Mouse (Mus musculus): ENCODE data around the gene Hist2h2be. TPM values are rescaled to one million over a fixed set of nuclear protein-coding genes. Genes with fewer than 3 reads are reported as not detected.
A peak's percentile ranks its signal among the peaks of the same experiment; 100 is the strongest.
"Not testable (repeated sequence)": the region's sequence is repeated elsewhere in the genome, so short reads cannot be mapped to it uniquely, and the experiment has no call there.

Hist2h2be gene
- polyA plus RNA-seq, 2 experiments: 6.4 to 8.9 TPM

GRCm38 (mm10) chr3:96246018-96246417 is 25.1 kb downstream of the Hist2h2be start:
- peaks cover 30 to 45% of the 10 kb centered on the region in 2 experiments for H3K4me1 ChIP-seq (replicated peaks; ENCODE audit: control insufficient read depth in 2 of 2, insufficient read depth in 2 of 2, low read length in 1 of 2)

GRCm38 (mm10) chr3:96246427-96246856 is 25.5 kb downstream of the Hist2h2be start, which contains the start of gene Hist2h3c1:
TSS of gene Hist2h3c1 (plus strand) at chr3:96246685.
- Histone ChIP-seq H3K4me3 (ENCODE audit: insufficient read depth in 1 of 2, low read depth in 2 of 2, low read length in 2 of 2) (peak within 1 kb of the TSS; percentile 72 to 74), H3K4me2 (ENCODE audit: low read depth) (peak within 1 kb of the TSS; percentile 76), H3K27ac (peak within 1 kb of the TSS; percentile 94), H3K4me1 (replicated peaks; ENCODE audit: control insufficient read depth in 2 of 2, insufficient read depth in 2 of 2, low read length in 1 of 2) (peaks cover 33 to 45% of the 10 kb centered on the region in 2 experiments), H3K9ac (replicated peaks) (peak within 1 kb of the TSS; percentile 96)
- DNase-seq (ENCODE audit: low read depth in 3 of 3, low spot score in 3 of 3); H3K36me3 ChIP-seq (replicated peaks; ENCODE audit: control insufficient read depth, insufficient read depth, low read depth); H3K27me3 ChIP-seq (ENCODE audit: control insufficient read depth, insufficient read depth, low read length); H3K9me3 ChIP-seq (ENCODE audit: control insufficient read depth, low read length): not testable (repeated sequence)
- ATAC-seq (ENCODE audit: insufficient read depth): peak; percentile 81
- 0% methylated on average over 5 of the region's 47 CpGs for WGBS (ENCODE audit: insufficient replicate concordance)

More at GRCm38 (mm10) chr3:96246018-96246417, 25.1 kb downstream of the Hist2h2be start:
- TF ChIP-seq EP300 (IDR thresholded peaks at IDR 0.05; ENCODE audit: low read depth): 0 out of 2 replicates have a peak, but pooled peaks have one; percentile 4
- H3K9ac ChIP-seq (replicated peaks): peak overlapping the region; percentile 64
- ATAC-seq (ENCODE audit: insufficient read depth): peak; percentile 61
- peak overlapping the region; percentile 21 to 63; a peak in 3 of 4 replicates for H3K4me3 ChIP-seq (ENCODE audit: insufficient read depth in 1 of 2, low read depth in 2 of 2, low read length in 2 of 2)
- H3K36me3 ChIP-seq (replicated peaks; ENCODE audit: control insufficient read depth, insufficient read depth, low read depth); H3K27me3 ChIP-seq (ENCODE audit: control insufficient read depth, insufficient read depth, low read length); H3K4me2 ChIP-seq (ENCODE audit: low read depth); DNase-seq (ENCODE audit: low read depth in 3 of 3, low spot score in 3 of 3); H3K9me3 ChIP-seq (ENCODE audit: control insufficient read depth, low read length): not testable (repeated sequence)
- 1% methylated on average over 10 of the region's 21 CpGs for WGBS (ENCODE audit: insufficient replicate concordance)
- H3K27ac ChIP-seq: peak overlapping the region; percentile 83

- peak overlapping the region; percentile 72 to 74 for H3K4me3 ChIP-seq (ENCODE audit: insufficient read depth in 1 of 2, low read depth in 2 of 2, low read length in 2 of 2)
- H3K36me3 ChIP-seq (replicated peaks; ENCODE audit: control insufficient read depth, insufficient read depth, low read depth): no peaks in the 10 kb centered on the region
- peaks cover 29 to 40% of the 10 kb centered on the region in 2 experiments for H3K4me1 ChIP-seq (replicated peaks; ENCODE audit: control insufficient read depth in 2 of 2, insufficient read depth in 2 of 2, low read length in 1 of 2)
- TF ChIP-seq CTCF (IDR thresholded peaks at IDR 0.05; ENCODE audit: low read depth) (no peak), EP300 (IDR thresholded peaks at IDR 0.05; ENCODE audit: low read depth) (peak; percentile 3; the same call in 1 of the 2 replicates)
- no peaks in the 10 kb centered on the region for H3K27me3 ChIP-seq (ENCODE audit: control insufficient read depth, insufficient read depth, low read length)
- no peak for ATAC-seq (ENCODE audit: insufficient read depth)
- H3K9me3 ChIP-seq (ENCODE audit: control insufficient read depth, low read length): no peaks in the 10 kb centered on the region
- DNase-seq (ENCODE audit: low read depth in 3 of 3, low spot score in 3 of 3): peak in 1 of 3 experiments; percentile 60
- H3K4me2 ChIP-seq (ENCODE audit: low read depth): peak overlapping the region; percentile 76
- H3K9ac ChIP-seq (replicated peaks): peak overlapping the region; percentile 96
- WGBS (ENCODE audit: insufficient replicate concordance): under 1% methylated on average over 11 of the region's 11 CpGs
- H3K27ac ChIP-seq: peak overlapping the region; percentile 94
Observed at GRCm38 (mm10) chr3:96247356-96248140, 26.6 kb downstream of the Hist2h2be start.

- Histone ChIP-seq H3K9me3 (ENCODE audit: control insufficient read depth, low read length) (no peaks in the 10 kb centered on the region), H3K9ac (replicated peaks) (peak overlapping the region; percentile 96), H3K27ac (peak overlapping the region; percentile 94), H3K4me1 (replicated peaks; ENCODE audit: control insufficient read depth in 2 of 2, insufficient read depth in 2 of 2, low read length in 1 of 2) (peaks cover 30 to 39% of the 10 kb centered on the region in 2 experiments), H3K4me3 (ENCODE audit: insufficient read depth in 1 of 2, low read depth in 2 of 2, low read length in 2 of 2) (peak overlapping the region; percentile 72 to 74), H3K36me3 (replicated peaks; ENCODE audit: control insufficient read depth, insufficient read depth, low read depth) (no peaks in the 10 kb centered on the region), H3K27me3 (ENCODE audit: control insufficient read depth, insufficient read depth, low read length) (no peaks in the 10 kb centered on the region), H3K4me2 (ENCODE audit: low read depth) (peak overlapping the region; percentile 76)
- ATAC-seq (ENCODE audit: insufficient read depth) (no peak), DNase-seq (ENCODE audit: low read depth in 3 of 3, low spot score in 3 of 3) (peak in 1 of 3 experiments; percentile 61)
- 41% methylated on average over 6 of the region's 6 CpGs for WGBS (ENCODE audit: insufficient replicate concordance)
- TF ChIP-seq CTCF (IDR thresholded peaks at IDR 0.05; ENCODE audit: low read depth) (no peak), EP300 (IDR thresholded peaks at IDR 0.05; ENCODE audit: low read depth) (no peak)
Observed at GRCm38 (mm10) chr3:96248141-96249033, 27.5 kb downstream of the Hist2h2be start.

- Histone ChIP-seq H3K9ac (replicated peaks) (peak overlapping the region; percentile 96), H3K4me1 (replicated peaks; ENCODE audit: control insufficient read depth in 2 of 2, insufficient read depth in 2 of 2, low read length in 1 of 2) (peaks cover 30 to 39% of the 10 kb centered on the region in 2 experiments), H3K27me3 (ENCODE audit: control insufficient read depth, insufficient read depth, low read length) (no peaks in the 10 kb centered on the region), H3K36me3 (replicated peaks; ENCODE audit: control insufficient read depth, insufficient read depth, low read depth) (no peaks in the 10 kb centered on the region), H3K4me3 (ENCODE audit: insufficient read depth in 1 of 2, low read depth in 2 of 2, low read length in 2 of 2) (peak overlapping the region; percentile 72 to 74), H3K9me3 (ENCODE audit: control insufficient read depth, low read length) (no peaks in the 10 kb centered on the region), H3K4me2 (ENCODE audit: low read depth) (peak overlapping the region; percentile 76), H3K27ac (peak overlapping the region; percentile 94)
- TF ChIP-seq EP300 (IDR thresholded peaks at IDR 0.05; ENCODE audit: low read depth) (no peak), CTCF (IDR thresholded peaks at IDR 0.05; ENCODE audit: low read depth) (no peak)
- WGBS (ENCODE audit: insufficient replicate concordance): 68% methylated on average over 4 of the region's 4 CpGs
- DNase-seq (ENCODE audit: low read depth in 3 of 3, low spot score in 3 of 3) (no peak), ATAC-seq (ENCODE audit: insufficient read depth) (no peak)
Observed at GRCm38 (mm10) chr3:96249034-96249345, 28.1 kb downstream of the Hist2h2be start.
